Mouse (Mus musculus): Measurements from ENCODE around the gene Sept3. TPM values are rescaled to one million over a fixed set of nuclear protein-coding genes. Genes with fewer than 3 reads are reported as not detected.
A peak's percentile ranks its signal among the peaks of the same experiment; 100 is the strongest.

The Sept3 gene
- 25.6 and 26.1 TPM in 2 replicates for polyA plus RNA-seq (2015; fragmentation: Nextera tagmentation; extraction: Ambion mirVana)

DNA sequence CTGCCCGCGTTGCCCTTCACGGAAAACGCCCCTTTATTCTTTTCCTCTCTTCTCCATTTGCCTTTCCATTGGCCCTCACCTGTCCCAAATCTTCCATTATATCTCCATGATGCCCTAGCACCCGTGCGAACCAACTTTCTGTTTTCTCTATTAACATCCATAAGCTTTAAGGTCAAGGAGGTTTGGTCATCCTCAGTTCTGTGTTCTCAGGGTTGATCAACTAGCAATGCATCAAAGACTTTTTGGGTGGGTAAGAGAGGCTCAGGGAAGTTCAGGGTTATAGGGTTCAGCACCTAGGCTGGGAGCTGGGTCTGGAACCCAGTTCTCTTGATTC lies at the start of gene Sept3:
TSS of gene Sept3 (plus strand) at position 301 of the 334 bp plus-strand sequence.
- Histone ChIP-seq H3K4me3 (peak within 1 kb of the TSS; percentile 66), H3K36me3 (peaks cover 8% of the 10 kb centered on the region), H3K9me3 (no peaks in the 10 kb centered on the region), H3K4me2 (replicated peaks) (peak within 1 kb of the TSS; percentile 95), H3K27me3 (peaks cover 39% of the 10 kb centered on the region), H3K27ac (no peak within 1 kb of the TSS), H3K9ac (peak within 1 kb of the TSS; percentile 81), H3K4me1 (peaks cover 19% of the 10 kb centered on the region)
- WGBS: 35% methylated on average over 6 of the region's 6 CpGs
- no peak for ATAC-seq (ENCODE audit: low FRiP score, low read depth)

DNA sequence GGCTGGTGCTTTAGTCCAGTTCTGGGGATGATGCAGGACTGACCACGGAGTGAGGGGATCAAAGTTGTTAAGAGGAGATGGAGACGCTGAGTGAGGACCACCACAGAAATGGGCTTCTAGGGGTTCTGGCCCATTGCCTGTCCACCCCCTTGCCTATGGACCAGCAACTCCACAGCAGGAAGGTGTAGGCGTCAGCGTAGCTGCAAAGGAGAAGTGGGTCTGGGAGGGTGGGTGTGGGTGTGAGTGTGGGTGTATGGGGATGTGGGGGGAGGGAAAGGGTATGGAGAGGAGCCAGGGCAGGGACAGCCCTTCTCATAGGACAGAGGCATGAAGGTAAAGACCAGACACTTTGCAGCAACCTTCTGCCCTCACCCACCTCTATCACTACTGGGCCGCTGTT lies 48.9 kb upstream of the Sept3 start:
- Histone ChIP-seq H3K9me3 (no peaks in the 10 kb centered on the region), H3K4me2 (replicated peaks) (no peak overlapping the region), H3K27me3 (peaks cover 50% of the 10 kb centered on the region), H3K36me3 (no peaks in the 10 kb centered on the region), H3K4me3 (no peak overlapping the region), H3K4me1 (peaks cover 8% of the 10 kb centered on the region), H3K9ac (no peak overlapping the region), H3K27ac (no peak overlapping the region)
- WGBS: 92% methylated on average over 5 of the region's 5 CpGs
- no peak for ATAC-seq (ENCODE audit: low FRiP score, low read depth)

DNA sequence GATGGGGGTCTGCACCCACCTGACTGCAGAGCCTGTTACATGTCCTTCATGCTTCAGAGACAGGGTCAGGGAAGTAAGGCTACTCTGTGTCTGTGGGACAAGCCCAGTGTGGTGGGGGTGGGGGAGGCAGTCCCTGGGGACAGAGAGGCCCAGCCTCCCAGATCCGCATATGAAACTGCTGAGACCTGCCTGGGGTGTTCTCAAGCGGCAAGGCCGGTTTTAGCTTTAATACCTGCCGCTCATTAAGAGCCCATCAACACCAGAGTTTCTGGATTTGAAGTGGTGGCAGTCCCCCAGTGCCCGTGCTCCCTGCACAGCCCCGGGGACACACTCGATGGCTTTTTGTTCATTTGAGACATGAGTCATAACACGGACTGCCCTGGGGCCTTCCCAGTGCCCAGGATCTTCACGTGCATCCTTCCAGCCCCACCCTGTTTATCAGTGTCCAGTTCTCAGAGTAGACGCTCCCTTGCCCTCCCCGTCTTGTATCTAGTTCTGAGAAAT lies 45.1 kb upstream of the Sept3 start:
- Histone ChIP-seq H3K27me3 (peaks cover 18% of the 10 kb centered on the region), H3K27ac (no peak overlapping the region), H3K4me1 (peaks cover 1% of the 10 kb centered on the region; the same call in 1 of the 2 replicates), H3K36me3 (peaks cover 15% of the 10 kb centered on the region), H3K4me3 (no peak overlapping the region), H3K9ac (no peak overlapping the region), H3K4me2 (replicated peaks) (no peak overlapping the region), H3K9me3 (no peaks in the 10 kb centered on the region)
- ATAC-seq (ENCODE audit: low FRiP score, low read depth): no peak
- 37% methylated on average over 11 of the region's 11 CpGs for WGBS

DNA sequence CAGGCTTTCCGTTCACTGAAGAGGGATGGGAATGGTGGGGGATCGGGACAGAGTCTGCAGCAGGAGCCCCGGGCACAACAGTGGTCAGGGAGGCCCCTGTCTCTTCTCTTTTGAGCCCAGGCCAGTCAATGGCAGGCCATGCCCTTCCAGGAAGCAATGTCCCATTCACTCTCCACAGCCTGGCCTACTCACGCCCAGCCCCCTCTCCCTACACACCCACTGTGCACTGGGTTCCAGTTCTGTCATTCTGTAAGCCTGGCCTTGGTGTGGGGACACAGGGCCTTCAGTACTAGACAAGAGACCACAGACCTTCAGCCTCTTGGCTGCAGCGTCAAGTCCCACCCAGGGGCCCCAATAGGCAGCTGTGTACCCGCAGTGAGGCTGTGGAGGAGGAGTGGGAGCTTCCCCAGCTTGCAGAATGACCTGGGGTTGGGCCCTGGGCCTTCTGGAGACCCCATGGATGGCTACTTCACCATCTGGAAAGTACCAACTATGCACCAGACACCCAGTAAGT lies 44.5 kb upstream of the Sept3 start:
- Histone ChIP-seq H3K4me2 (replicated peaks) (no peak overlapping the region), H3K4me1 (no peaks in the 10 kb centered on the region), H3K9ac (no peak overlapping the region), H3K27me3 (peaks cover 13% of the 10 kb centered on the region), H3K36me3 (peaks cover 15% of the 10 kb centered on the region), H3K9me3 (no peaks in the 10 kb centered on the region), H3K4me3 (no peak overlapping the region), H3K27ac (no peak overlapping the region)
- WGBS: 69% methylated on average over 6 of the region's 6 CpGs
- ATAC-seq (ENCODE audit: low FRiP score, low read depth): no peak

DNA sequence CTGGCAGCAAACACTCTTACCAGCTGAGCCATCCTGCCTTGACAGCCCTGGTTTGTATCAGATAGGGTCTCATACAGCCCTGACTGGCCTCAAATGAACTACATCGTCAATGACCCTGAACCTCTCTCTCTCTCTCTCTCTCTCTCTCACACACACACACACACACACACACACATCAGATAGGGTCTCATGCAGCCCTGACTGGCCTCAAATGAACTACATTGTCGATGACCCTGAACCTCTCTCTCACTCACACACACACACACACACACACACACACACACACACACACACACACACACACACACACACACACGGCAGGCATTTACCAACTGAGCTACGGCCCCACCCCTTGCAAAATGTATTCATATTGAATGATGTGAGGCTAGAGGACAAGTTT lies 43.6 kb upstream of the Sept3 start:
- no peak overlapping the region for H3K9ac ChIP-seq
- H3K27ac ChIP-seq: no peak overlapping the region
- no peak overlapping the region for H3K4me2 ChIP-seq (replicated peaks)
- peaks cover 3% of the 10 kb centered on the region for H3K27me3 ChIP-seq
- H3K4me1 ChIP-seq: no peaks in the 10 kb centered on the region
- 85% methylated on average over 4 of the region's 4 CpGs for WGBS
- ATAC-seq (ENCODE audit: low FRiP score, low read depth): no peak
- H3K36me3 ChIP-seq: peaks cover 15% of the 10 kb centered on the region
- H3K9me3 ChIP-seq: no peaks in the 10 kb centered on the region
- no peak overlapping the region for H3K4me3 ChIP-seq

DNA sequence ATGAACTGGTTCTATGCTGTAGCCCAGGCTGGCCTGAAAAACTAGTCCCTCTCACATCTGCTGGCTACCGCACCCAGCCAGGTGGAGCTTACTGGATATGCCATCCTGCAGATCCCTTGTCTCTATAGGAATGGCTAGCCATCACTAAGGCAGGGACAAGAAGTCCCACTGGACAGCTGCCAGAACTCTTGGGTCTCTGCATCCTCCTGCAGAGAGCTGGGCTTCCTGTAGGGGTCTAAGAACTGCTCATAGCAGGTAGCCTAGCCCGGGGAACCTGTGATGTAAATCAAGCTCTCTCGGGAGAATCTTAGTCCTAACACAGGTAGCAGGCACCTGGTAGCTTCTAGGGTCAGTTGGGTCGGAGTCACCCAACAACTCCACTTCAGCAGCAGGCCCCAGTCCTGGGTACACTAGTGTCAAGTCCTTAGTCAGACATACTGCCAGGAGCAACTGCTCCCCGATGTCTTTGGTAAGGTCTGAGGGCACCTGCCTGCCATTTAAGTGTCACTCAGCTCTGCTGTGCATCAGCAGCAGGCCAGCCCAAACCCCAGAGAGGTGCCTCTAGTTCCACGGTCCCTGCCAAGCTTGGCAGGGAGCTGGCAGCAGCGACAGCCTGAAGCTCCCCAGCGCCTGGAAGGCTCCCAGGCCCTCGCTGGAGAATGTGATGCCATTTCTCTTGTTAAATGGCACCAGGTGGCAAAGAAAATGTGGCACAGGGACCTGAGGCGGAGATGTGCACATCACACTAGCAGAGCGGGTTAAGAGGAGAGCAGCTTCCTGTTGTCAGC lies 42.9 kb upstream of the Sept3 start:
- Histone ChIP-seq H3K4me1 (no peaks in the 10 kb centered on the region), H3K27ac (no peak overlapping the region), H3K4me3 (no peak overlapping the region), H3K9ac (no peak overlapping the region), H3K4me2 (replicated peaks) (no peak overlapping the region), H3K27me3 (peaks cover 2% of the 10 kb centered on the region; the same call in 1 of the 2 replicates), H3K36me3 (peaks cover 15% of the 10 kb centered on the region), H3K9me3 (no peaks in the 10 kb centered on the region)
- no peak for ATAC-seq (ENCODE audit: low FRiP score, low read depth)
- WGBS: 63% methylated on average over 11 of the region's 11 CpGs

DNA sequence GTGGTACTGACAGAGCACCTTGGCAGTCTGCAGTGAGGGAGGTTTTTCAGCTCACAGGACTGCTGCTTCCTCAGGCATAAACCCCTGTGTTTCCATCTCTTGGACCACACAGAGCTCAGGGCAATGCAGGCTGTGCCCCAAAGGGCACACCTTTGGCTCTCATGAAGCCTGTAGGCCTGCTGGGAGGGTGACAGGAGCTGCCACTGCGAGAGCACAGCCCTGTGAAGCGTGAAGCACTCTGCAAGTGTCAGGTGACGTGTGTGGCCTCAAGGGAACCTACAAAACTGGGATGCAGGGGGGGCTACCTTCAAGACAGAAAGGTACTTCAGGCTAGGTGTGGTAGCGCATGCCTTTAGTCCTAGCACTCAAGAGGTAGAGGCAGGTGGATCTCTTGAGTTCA lies 42.0 kb upstream of the Sept3 start:
- Histone ChIP-seq H3K27ac (no peak overlapping the region), H3K27me3 (peaks cover 2% of the 10 kb centered on the region; the same call in 1 of the 2 replicates), H3K4me2 (replicated peaks) (no peak overlapping the region), H3K36me3 (peaks cover 15% of the 10 kb centered on the region), H3K4me3 (no peak overlapping the region), H3K4me1 (no peaks in the 10 kb centered on the region), H3K9me3 (no peaks in the 10 kb centered on the region), H3K9ac (no peak overlapping the region)
- 60% methylated on average over 4 of the region's 4 CpGs for WGBS
- no peak for ATAC-seq (ENCODE audit: low FRiP score, low read depth)

DNA sequence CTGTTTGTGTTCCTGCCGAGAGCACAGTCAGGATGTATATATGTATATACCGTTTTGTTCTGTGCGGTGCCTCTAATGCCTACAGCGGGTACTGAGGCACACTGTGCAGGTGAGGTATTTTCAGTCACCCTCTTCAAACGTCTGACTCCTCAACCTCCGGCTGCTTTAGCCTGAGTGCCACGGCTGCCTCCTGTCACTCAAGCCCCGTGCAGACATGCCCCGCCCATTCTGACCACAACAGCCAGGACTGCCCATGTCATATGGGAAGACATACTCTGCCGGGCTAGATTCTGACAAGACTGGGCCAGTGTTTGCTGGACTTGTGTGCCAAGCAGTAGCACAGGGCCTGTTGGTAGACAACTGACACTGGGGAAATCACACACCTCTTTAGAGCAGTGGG lies 39.0 kb upstream of the Sept3 start:
- WGBS: 77% methylated on average over 10 of the region's 10 CpGs
- H3K27me3 ChIP-seq: no peaks in the 10 kb centered on the region
- no peak overlapping the region for H3K4me2 ChIP-seq (replicated peaks)
- ATAC-seq (ENCODE audit: low FRiP score, low read depth): no peak
- H3K9me3 ChIP-seq: no peaks in the 10 kb centered on the region
- H3K9ac ChIP-seq: no peak overlapping the region
- no peak overlapping the region for H3K4me3 ChIP-seq
- no peak overlapping the region for H3K27ac ChIP-seq
- H3K36me3 ChIP-seq: peaks cover 30% of the 10 kb centered on the region
- H3K4me1 ChIP-seq: no peaks in the 10 kb centered on the region

DNA sequence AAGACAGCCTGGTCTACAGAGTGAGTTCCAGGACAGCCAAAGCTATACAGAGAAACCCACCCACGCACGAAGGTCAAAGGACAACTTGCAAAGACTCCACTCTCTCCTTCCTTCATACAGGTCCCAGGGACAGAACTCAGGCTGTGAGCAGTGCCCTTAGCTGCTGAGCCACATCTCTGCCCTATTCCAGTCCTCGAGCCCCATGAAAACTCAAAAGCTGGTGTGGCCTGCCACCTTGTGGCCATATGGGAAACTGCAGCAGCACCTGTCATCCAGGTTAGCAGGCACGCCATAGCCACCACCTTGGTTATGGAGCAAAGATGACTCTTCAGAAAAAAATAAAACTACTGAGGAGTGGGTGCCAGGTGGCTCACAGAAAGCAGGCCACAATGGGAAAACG lies 38.1 kb upstream of the Sept3 start:
- Histone ChIP-seq H3K4me2 (replicated peaks) (no peak overlapping the region), H3K9ac (no peak overlapping the region), H3K36me3 (peaks cover 30% of the 10 kb centered on the region), H3K27me3 (no peaks in the 10 kb centered on the region), H3K4me3 (no peak overlapping the region), H3K9me3 (no peaks in the 10 kb centered on the region), H3K4me1 (no peaks in the 10 kb centered on the region), H3K27ac (no peak overlapping the region)
- peak; percentile 58 for ATAC-seq (ENCODE audit: low FRiP score, low read depth)
- 23% methylated on average over 5 of the region's 5 CpGs for WGBS

DNA sequence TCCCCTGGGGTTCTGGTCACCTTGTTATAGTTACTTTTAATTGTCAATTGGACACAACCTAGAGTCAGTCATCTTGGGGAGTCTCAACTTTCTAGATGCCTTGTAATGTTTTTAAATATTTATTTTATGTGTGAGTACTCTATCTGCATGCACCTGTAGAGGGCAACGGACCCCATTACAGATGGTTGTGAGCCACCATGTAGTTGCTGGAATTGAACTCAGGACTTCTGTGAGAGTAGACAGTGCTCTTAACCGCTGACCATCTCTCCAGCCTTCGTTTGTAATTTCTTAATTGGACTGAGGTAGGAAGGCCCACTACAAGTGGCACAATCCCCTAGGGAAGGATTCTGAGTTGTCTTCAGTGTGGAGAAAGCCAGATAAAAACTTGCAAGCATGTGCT lies 31.4 kb upstream of the Sept3 start:
- ATAC-seq (ENCODE audit: low FRiP score, low read depth): no peak
- Histone ChIP-seq H3K4me2 (replicated peaks) (peak overlapping the region; percentile 91), H3K4me3 (peak overlapping the region; percentile 72), H3K9me3 (no peaks in the 10 kb centered on the region), H3K27me3 (no peaks in the 10 kb centered on the region), H3K36me3 (peaks cover 11% of the 10 kb centered on the region), H3K27ac (no peak overlapping the region), H3K9ac (peak overlapping the region; percentile 73), H3K4me1 (peaks cover 8% of the 10 kb centered on the region)
- WGBS: 75% methylated on average over 3 of the region's 3 CpGs

DNA sequence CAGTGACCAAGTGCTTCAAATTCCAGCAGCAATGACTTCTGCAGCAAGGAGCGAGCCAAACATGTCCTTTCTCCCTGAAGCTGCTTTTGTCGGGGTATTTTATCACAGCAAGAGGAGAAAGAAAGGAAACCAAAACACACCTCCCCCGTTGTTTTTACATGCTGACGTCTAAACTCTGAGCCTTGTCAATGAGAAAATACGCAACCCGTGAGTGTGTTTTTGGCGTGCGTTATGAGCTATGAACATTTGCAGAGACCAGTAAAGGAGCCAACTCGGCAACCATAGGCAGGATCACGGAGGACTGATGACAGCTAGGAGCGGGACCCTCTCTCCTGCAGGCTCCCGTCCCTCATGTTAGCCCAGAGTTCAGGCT lies 31.0 kb upstream of the Sept3 start:
- Histone ChIP-seq H3K4me2 (replicated peaks) (peak overlapping the region; percentile 91), H3K27ac (no peak overlapping the region), H3K36me3 (peaks cover 7% of the 10 kb centered on the region), H3K9ac (peak overlapping the region; percentile 73), H3K4me3 (peak overlapping the region; percentile 72), H3K4me1 (peaks cover 8% of the 10 kb centered on the region), H3K9me3 (no peaks in the 10 kb centered on the region), H3K27me3 (no peaks in the 10 kb centered on the region)
- 0 out of 2 replicates have a peak, but pooled peaks have one; percentile 2 for ATAC-seq (ENCODE audit: low FRiP score, low read depth)
- 3% methylated on average over 12 of the region's 12 CpGs for WGBS

DNA sequence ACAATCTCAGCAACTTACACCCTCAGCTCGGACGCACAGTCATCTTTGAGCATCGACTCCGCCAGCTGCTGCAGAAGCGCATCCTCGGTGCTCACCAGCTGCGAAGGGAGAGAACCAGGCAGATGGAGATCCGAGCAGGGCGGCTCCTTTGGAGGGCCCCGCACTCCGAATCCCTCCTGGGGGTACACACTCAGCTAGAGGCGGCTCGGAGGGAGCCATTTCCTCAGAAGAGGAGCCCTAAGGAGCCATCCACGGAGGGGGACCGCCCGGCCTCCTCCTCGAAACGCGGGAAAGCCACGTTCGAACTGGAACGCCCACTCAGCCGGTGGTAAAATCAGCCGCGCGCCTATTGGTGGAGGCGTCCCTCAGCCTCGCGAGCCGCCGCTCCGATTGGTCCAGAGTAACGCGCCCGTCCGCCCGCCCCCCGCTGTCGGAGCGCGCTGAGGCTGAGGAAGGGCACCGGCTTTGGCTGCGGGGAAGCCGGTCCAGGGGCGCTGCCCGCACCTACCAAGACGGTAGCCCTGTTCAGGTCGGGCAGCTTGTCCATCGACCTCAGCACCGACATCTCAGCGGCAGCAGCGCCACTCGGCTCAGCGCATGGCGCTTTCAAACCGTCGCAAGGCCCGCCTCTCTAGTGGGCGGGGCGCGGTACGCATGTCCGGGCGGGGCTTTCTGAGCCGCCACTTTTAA lies 30.4 kb upstream of the Sept3 start, which contains the start of gene Cenpm:
TSS of gene Cenpm (minus strand) at position 634 of the 690 bp plus-strand sequence.
- Histone ChIP-seq H3K9me3 (no peaks in the 10 kb centered on the region), H3K27ac (peak within 1 kb of the TSS; percentile 79), H3K9ac (peak within 1 kb of the TSS; percentile 73), H3K27me3 (no peaks in the 10 kb centered on the region), H3K4me3 (peak within 1 kb of the TSS; percentile 72), H3K4me1 (peaks cover 8% of the 10 kb centered on the region), H3K4me2 (replicated peaks) (peak within 1 kb of the TSS; percentile 91), H3K36me3 (peaks cover 1% of the 10 kb centered on the region; the same call in 1 of the 2 replicates)
- ATAC-seq (ENCODE audit: low FRiP score, low read depth): peak; percentile 97
- under 1% methylated on average over 65 of the region's 65 CpGs for WGBS
